Mouse (Mus musculus) T-helper 2 cell (primary cell): ENCODE data around the gene Vmn1r184.
"Not testable (repeated sequence)": the region's sequence is repeated elsewhere in the genome, so short reads cannot be mapped to it uniquely, and the experiment has no call there.

Experiments
- in situ Hi-C: fragments of 300-600 bp; cut with MboI, MseI; formaldehyde crosslinking; loops from one replicate; pipeline ENCODE4 v1.15.1; 2025; ENCODE audit warnings: high pct_unique_total_duplicates

Vmn1r184 gene

DNA sequence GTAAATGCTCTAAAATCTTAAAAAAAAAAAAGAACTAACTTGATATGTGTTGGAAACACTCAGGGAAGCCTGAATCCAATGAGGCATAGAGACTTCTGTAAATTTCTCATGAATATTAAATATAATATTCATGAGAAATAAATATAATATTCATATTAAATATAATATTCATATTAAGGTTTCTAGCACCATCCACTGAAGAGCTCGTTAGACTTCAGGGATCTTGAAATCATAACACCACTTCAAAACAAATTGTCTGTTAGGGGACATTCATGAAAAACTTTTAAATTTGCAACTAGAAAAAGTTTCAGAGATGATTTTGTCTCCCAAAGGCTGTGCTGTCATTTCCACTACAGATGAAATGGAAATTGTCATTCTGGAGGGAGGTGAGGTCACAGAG, at the start of gene Vmn1r184:
Gene Vmn1r184 (plus strand): TSS at position 301 of the 400 bp plus-strand sequence.
- in situ Hi-C loops: loop anchor here (5.0 kb wide), 1 partner anchor 357 kb away; the partner anchor contains the start of gene Vmn1r185

DNA sequence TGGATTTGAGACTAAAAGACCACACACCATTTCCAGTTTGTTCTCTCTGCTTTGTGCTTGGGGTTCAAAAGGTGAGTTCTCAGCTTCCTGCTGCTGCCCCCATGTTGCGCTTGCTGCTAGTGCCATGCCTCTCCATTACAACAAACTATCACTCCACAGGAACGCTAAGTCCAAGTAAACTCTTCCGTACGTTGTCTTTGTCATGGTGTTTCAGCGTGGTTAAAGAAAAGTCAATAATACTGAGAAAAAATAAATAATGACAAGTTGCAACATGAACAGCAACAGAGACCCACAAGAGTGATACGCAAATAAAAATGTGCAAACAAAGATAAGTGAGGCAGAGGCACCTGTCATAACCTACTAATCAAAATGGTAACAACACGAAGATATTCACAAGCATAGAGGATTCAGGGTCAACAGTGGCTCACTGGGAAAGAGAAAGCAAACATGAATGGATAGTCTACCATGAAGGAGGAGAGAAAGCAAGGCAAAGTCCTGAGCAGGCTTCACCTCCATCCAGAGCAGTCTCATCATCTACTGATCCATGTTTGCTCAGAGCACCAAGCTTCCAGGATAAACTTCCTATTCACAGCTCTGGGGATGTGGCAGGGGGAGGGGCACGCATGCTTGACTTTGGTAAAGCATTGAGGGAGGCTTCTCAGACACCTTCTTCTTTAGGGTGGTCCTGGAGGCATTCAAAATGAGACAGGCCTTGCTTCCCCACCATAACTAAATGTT, 43.5 kb downstream of the Vmn1r184 start:
- in situ Hi-C loops: not testable (repeated sequence)

DNA sequence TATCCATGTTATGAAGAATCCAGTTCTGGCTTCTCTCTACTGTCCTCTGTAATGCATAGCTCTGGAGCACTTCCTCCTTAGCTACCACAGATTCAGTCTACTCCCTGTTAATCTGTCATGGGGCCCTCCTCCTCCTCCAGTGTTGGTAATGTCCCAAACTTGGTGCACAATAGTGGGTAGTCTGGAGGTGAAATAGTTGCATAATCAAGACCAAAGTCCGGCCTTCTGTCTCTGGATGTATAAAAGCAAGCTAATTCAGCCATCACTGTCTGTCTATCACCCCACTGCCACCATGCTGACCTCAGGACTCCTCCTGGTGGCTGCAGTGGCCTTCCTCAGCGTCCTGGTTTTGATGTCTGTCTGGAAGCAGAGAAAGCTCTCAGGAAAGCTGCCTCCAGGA, 46.8 kb downstream of the Vmn1r184 start, which contains the start of gene Cyp2a4:
Gene Cyp2a4 (plus strand): TSS at position 244 of the 400 bp plus-strand sequence.
- in situ Hi-C loops: loop anchor here (5.0 kb wide), 1 partner anchor 530 kb away; the partner anchor contains the start of gene Cyp2a5

DNA sequence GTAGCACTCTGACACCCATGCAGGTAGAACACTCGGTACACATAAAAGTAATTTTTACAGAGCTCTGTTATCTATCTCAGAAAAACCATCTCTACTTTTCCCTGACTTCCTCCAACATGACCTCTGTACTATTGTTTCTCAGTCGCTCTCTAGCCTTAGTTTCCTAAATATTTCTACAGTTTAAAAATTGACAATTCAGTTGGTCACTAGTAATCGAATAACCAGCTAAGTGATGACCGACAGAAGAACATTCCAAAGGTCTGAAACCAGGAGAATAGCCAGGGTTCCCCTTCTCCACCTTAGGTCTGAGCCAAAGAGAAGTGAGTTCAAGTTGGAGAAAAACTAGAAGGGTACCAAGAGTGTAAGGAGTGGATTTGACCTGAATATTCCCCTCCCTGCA, 51.7 kb downstream of the Vmn1r184 start:
- in situ Hi-C loops: not testable (repeated sequence)

DNA sequence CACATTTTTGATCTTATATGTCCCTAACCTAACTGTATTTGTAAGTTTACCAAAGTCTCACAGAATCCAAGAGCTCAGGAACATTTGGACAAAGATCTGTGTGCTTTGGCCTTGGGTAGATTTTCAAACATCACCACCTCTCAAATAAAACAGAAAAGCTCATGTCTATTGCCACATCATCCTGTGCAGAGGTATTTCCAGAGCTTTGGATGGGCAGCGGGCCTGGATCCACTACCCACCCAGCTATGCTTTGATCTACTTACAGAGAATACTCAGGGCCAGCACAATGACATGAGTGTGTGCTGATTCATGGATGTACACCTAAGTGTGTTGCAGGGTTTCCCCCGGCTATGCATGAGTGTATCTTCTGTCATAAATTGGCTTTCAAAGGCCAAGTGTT, 55.1 kb downstream of the Vmn1r184 start:
- in situ Hi-C loops: loop anchor here (5.0 kb wide), 1 partner anchor 637 kb away; no protein-coding TSS in a partner anchor

DNA sequence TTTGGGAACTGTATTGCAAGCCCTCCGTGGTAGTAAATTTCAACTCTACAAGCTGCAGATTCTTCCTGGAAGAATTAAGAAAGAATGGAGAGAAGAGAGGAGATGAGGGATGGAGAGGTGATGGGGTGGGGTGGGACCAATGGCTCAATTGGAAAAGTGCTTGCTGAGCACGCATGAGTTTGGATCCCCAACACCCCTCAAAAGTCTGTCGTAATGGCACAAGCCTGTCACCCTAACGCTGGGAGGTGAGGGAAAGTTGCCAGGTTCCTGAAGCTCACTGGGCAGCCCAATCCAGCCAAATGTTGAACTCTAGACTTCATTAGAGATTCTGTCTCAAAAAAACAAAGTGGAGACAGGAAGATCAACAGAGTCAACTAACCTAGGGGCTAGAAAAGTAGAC, 55.7 kb downstream of the Vmn1r184 start:
- in situ Hi-C loops: loop anchor here (5.0 kb wide), 1 partner anchor 636 kb away; no protein-coding TSS in a partner anchor
